Mouse (Mus musculus) neutrophil, adult 83 days (primary cell): ENCODE data around the gene Vmn1r239-ps. TPM values are rescaled to one million over a fixed set of nuclear protein-coding genes. Genes with fewer than 3 reads are reported as not detected.

Experiments
- total RNA-seq, 2 experiments: library from RNA; stranded (reverse); gene quantifications; one replicate each; pipeline ENCODE4 v1.2.4; 2023

Vmn1r239-ps gene
- not detected for total RNA-seq

GRCm38 (mm10) chrX:147453610-147454009 lies at the start of gene Vmn1r239-ps:
Gene Vmn1r239-ps, minus strand, starts transcription at chrX:147453710.

GRCm38 (mm10) chrX:147429129-147429528 lies 24.4 kb downstream of the Vmn1r239-ps start, which contains the start of gene Il13ra2:
Gene Il13ra2, minus strand, starts transcription at chrX:147429192.

Other genes with a start within 250 kb of the Vmn1r239-ps start
- gene Il13ra2, start 24.5 kb downstream of the Vmn1r239-ps start, total RNA-seq, result not detected
- not detected for gene Lrch2, start 100.4 kb upstream of the Vmn1r239-ps start, total RNA-seq